9 mouse cellular contexts compared by ENCODE assay signal in the genomic region with DNA sequence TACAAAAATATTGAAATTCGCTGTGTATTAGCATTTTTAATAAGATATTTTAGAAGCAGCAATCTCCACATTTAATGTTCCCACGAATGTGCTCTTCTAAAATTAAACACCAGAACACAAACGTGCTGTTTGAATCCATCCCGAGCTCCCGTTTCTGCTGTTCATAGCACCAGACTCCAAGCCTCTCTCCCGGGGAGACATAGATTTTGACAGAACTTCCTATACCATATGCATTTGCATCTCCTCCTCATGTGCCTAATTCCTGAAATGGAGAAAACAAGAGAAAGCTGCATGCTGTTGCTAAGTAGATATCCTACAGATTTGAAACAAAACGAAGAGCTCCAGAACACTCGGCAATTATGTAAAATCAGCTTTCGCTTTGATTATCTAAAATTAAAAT.
DNase-seq lines count a peak whose midpoint lies in the region.
"Had no signal": no experiment of that assay in that cellular context is flagged by ENCODE, and none has a peak within 500 bp of the region (broad histone marks: within the 10 kb centered on the region; RNA-seq: fewer than 3 reads in every experiment).

No protein-coding gene starts in this region.

- intact Hi-C loops in left cerebral cortex, postnatal 36 days (cut with DNase I): no loop called here

- peak; percentile 73 for DNase-seq in brain, adult 2 months (ENCODE audit: low read depth, low spot score)
- DNase-seq in frontal cortex, adult 2 months (ENCODE audit: extremely low spot score in 1 of 2, low spot score in 1 of 2): peak; percentile 38 to 64
- DNase-seq in layer of hippocampus, adult 9-11 months: peak; percentile 71
- peak; percentile 27 to 28 for DNase-seq in left cerebral cortex, postnatal 36 days (ENCODE audit: low spot score in 2 of 2)
- DNase-seq in spleen, postnatal 4 days (ENCODE audit: low spot score in 2 of 2): no peak
- no peak for DNase-seq in retina, embryonic 14.5 days (ENCODE audit: low spot score)
- DNase-seq in spleen, postnatal 14 days (ENCODE audit: low spot score in 2 of 2): no peak
- DNase-seq: cerebellum, adult 9-10 months; lung, postnatal 14 days had no signal

Comparison
In these comparisons a context has a peak if more than half of its experiments do, and no peak if none do; other contexts are left out.
1. DNase-seq: peak in brain, adult 2 months (single experiment), frontal cortex, adult 2 months (2 of 2), layer of hippocampus, adult 9-11 months (single experiment) and left cerebral cortex, postnatal 36 days (2 of 2); none in spleen, postnatal 4 days (0 of 2), retina, embryonic 14.5 days (single experiment) and spleen, postnatal 14 days (0 of 2).